Mouse (Mus musculus) intestine, embryonic 15.5 days (tissue): ENCODE data around the gene Rab3il1. TPM values are rescaled to one million over a fixed set of nuclear protein-coding genes. Genes with fewer than 3 reads are reported as not detected.

Experiments
- ATAC-seq: fragments of 200-750 bp; cut with Nextera tagmentation; 2 replicates; pipeline ENCODE4 v1.8.0; 2017; ENCODE audit warnings: moderate TSS enrichment, moderate library complexity
- H3K27ac ChIP-seq: fragments of 300-500 bp; sonication (generic); 2 replicates; pipeline ENCODE4 v1.5.1; 2015; ENCODE audit warnings: mild to moderate bottlenecking, inconsistent platforms
- H3K27me3 ChIP-seq: fragments of 300-500 bp; sonication (generic); replicated peaks from 2 replicates; pipeline ENCODE4 v1.6.1; 2015; ENCODE audit warnings: inconsistent platforms
- H3K36me3 ChIP-seq: fragments of 300-500 bp; sonication (generic); 2 replicates; pipeline ENCODE4 v1.6.1; 2015; ENCODE audit warnings: inconsistent platforms
- H3K4me1 ChIP-seq: fragments of 300-500 bp; sonication (generic); replicated peaks from 2 replicates; pipeline ENCODE4 v1.6.1; 2015; ENCODE audit warnings: inconsistent platforms
- H3K4me2 ChIP-seq: fragments of 300-500 bp; sonication (generic); replicated peaks from 2 replicates; pipeline ENCODE4 v1.6.1; 2015; ENCODE audit warnings: mild to moderate bottlenecking, inconsistent platforms
- H3K4me3 ChIP-seq: fragments of 300-500 bp; sonication (generic); replicated peaks from 2 replicates; pipeline ENCODE4 v1.5.1; 2015; ENCODE audit warnings: inconsistent platforms
- H3K9ac ChIP-seq: fragments of 300-500 bp; sonication (generic); 2 replicates; pipeline ENCODE4 v1.6.1; 2015; ENCODE audit warnings: inconsistent platforms
- H3K9me3 ChIP-seq: fragments of 300-500 bp; sonication (generic); 2 replicates; pipeline ENCODE4 v1.6.1; 2016; ENCODE audit warnings: inconsistent platforms
- WGBS: fragments of 180-500 bp; shearing (Covaris S2); methylation state at CpG from one replicate; pipeline ENCODE4 v1.1.7; 2015; 5-methylcytosine and 5-hydroxymethylcytosine counted together
- polyA plus RNA-seq: library from polyadenylated mRNA; unstranded; fragments of >200 nt; fragmentation: Nextera tagmentation; extraction: Ambion mirVana; gene quantifications from 2 replicates; pipeline ENCODE4 v1.2.1, GENCODE M21; 2015

Gene Rab3il1
- polyA plus RNA-seq, result 34.7 and 35.0 TPM in 2 replicates

DNA sequence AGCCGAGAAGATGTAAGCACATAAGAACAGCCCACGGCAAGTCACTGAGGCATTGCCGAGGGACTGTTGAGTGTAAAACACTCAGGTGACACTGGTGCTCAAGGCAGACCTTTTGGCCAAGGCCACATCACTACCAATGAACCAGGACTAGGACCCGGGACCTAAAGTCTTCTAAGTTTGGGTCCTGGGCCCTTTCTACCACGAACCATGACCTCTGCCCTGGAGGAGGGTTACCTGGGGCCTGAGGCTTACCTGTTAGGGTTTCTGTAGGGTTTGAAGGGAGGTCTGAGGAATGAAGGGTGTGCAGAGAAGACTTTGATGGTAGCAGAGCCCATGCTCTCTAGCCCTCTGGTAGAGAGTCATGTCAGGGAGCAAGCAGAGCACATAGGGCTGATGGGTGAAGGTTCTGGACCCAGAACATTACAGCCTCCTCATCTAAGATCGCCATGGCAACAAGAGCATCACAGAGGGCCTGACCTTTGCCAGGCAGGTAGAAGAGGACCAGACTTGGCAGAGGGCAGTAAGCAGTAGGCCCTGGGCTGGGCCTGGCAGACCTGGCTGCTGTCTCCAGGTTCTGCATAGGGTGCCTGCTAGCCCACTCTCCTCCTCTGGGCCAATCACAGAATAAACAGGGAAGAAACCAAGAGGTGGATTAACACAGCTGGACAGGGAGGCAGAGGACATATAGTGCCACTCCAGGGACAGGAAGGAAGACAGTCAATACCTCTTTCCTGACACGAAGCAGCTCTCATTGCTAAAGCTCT lies at the start of gene Rab3il1, which contains the start of gene Best1:
TSS of gene Rab3il1 (plus strand) at position 464 of the 764 bp plus-strand sequence.
TSS of gene Best1 (minus strand) at position 428 of the 764 bp plus-strand sequence.
- no peaks in the 10 kb centered on the region for H3K36me3 ChIP-seq
- H3K27me3 ChIP-seq, result no peaks in the 10 kb centered on the region
- H3K27ac ChIP-seq, result no peak within 1 kb of the TSS
- no peaks in the 10 kb centered on the region for H3K9me3 ChIP-seq
- ATAC-seq, result no peak
- no peaks in the 10 kb centered on the region for H3K4me1 ChIP-seq
- H3K4me3 ChIP-seq, result no peak within 1 kb of the TSS
- no peak within 1 kb of the TSS for H3K9ac ChIP-seq
- WGBS, result 80% methylated on average over 7 of the region's 7 CpGs
- H3K4me2 ChIP-seq, result no peak within 1 kb of the TSS

DNA sequence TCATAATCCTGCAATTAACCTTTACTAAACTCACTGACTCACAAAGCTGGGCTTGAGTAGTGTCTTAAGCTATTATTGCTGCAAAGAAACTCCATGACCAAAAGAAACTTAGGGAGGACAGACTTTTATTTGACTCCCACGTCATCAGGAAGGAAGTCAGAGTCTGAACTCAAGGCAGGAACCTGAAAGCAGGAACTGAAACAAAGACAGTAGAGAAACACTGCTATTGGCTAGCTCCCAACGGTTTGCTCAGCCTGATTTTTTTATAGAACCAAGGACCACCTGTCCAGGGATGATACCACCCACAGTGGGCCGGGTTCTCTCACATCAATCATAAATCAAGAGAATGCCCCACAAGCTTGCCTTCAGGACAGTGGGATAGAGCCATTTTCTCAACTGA lies 49.1 kb upstream of the Rab3il1 start:
- 67% methylated on average over 3 of the region's 3 CpGs for WGBS
- no peak overlapping the region for H3K27ac ChIP-seq
- H3K4me3 ChIP-seq, result no peak overlapping the region
- H3K27me3 ChIP-seq, result no peaks in the 10 kb centered on the region
- H3K4me2 ChIP-seq, result no peak overlapping the region
- no peaks in the 10 kb centered on the region for H3K9me3 ChIP-seq
- peaks cover 11% of the 10 kb centered on the region for H3K4me1 ChIP-seq
- H3K9ac ChIP-seq, result no peak overlapping the region
- ATAC-seq, result no peak
- H3K36me3 ChIP-seq, result no peaks in the 10 kb centered on the region

GRCm38 (mm10) chr19:9952912-9953311 lies 48.6 kb upstream of the Rab3il1 start:
- H3K9me3 ChIP-seq, result no peaks in the 10 kb centered on the region
- WGBS, result 74% methylated on average over 3 of the region's 3 CpGs
- no peak overlapping the region for H3K4me3 ChIP-seq

DNA sequence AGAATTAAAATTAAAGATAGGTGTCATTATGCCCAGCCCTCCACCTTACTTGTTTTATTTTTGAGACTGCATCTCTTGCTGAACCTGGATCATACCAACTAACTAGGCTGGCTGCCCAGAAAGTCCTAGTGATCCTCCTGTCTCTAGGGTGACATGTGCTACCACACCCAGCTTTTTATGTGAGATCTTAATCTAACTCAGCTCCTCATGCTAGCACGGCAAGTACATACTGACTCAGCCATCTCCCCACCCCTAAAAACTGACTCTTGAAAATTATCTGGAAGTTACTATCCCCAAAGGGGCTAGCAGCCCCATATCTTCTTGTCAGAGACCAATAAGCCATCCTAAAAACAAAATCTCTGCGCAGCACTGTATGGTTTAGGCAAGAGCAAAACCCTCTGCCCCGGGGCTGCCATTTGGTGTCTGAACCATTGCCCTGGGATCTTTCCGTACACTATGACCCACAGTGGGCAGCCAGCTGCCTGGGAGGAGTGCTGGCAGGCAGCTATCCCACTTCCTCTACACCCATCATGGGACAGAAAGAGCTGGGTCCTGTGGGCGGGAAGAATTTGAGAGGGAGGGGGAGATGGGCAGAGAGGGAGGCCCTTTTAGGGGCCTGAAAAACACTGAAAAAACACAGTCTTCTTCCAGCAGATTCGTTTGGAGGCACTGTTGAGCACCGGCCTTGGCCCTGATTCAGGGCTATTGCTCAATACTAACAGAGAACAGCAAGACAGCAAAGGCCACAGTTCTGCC lies 47.2 kb upstream of the Rab3il1 start:
- no peaks in the 10 kb centered on the region for H3K36me3 ChIP-seq
- peak overlapping the region; percentile 21; the same call in 1 of the 2 replicates for H3K9ac ChIP-seq
- H3K4me1 ChIP-seq, result peaks cover 11% of the 10 kb centered on the region
- H3K27ac ChIP-seq, result peak overlapping the region; percentile 89
- peak overlapping the region; percentile 9; the same call in 1 of the 2 replicates for H3K4me3 ChIP-seq
- WGBS, result 25% methylated on average over 7 of the region's 7 CpGs
- peak overlapping the region; percentile 48 for H3K4me2 ChIP-seq
- no peaks in the 10 kb centered on the region for H3K27me3 ChIP-seq
- peak; percentile 93 for ATAC-seq
- H3K9me3 ChIP-seq, result no peaks in the 10 kb centered on the region

More at GRCm38 (mm10) chr19:9952912-9953311, 48.6 kb upstream of the Rab3il1 start:
- Histone ChIP-seq H3K36me3 (no peaks in the 10 kb centered on the region), H3K4me1 (peaks cover 11% of the 10 kb centered on the region), H3K4me2 (no peak overlapping the region), H3K9ac (no peak overlapping the region), H3K27me3 (no peaks in the 10 kb centered on the region), H3K27ac (no peak overlapping the region)
- no peak for ATAC-seq

DNA sequence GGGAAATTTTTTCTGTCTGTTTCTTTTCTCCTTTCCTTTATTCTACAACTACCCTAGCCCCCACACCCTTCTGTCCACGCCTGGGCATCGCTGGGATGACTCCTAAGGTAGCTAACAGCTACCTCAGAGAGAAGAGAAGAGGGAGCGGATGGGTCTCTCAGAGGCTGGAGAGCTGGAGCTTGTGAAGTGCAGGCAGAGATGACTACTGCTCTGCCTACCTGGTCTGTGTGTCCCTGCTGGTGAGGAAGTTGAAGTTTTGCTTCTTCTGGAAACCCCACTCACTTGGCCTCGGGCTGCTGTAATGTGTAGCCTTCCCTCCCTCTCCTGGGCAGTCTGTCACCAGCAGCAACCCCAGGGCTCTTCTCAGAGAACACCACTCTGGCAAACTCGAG lies 46.7 kb upstream of the Rab3il1 start:
- peak overlapping the region; percentile 21 for H3K9ac ChIP-seq
- no peaks in the 10 kb centered on the region for H3K9me3 ChIP-seq
- peak overlapping the region; percentile 9; the same call in 1 of the 2 replicates for H3K4me3 ChIP-seq
- WGBS, result 24% methylated on average over 5 of the region's 5 CpGs
- H3K4me2 ChIP-seq, result peak overlapping the region; percentile 48
- H3K27me3 ChIP-seq, result no peaks in the 10 kb centered on the region
- H3K36me3 ChIP-seq, result no peaks in the 10 kb centered on the region
- ATAC-seq, result peak; percentile 64
- peaks cover 11% of the 10 kb centered on the region for H3K4me1 ChIP-seq
- H3K27ac ChIP-seq, result peak overlapping the region; percentile 89

- no peak overlapping the region for H3K9ac ChIP-seq
These were observed 46.0 kb upstream of the Rab3il1 start for GRCm38 (mm10) chr19:9955438-9955837.

DNA sequence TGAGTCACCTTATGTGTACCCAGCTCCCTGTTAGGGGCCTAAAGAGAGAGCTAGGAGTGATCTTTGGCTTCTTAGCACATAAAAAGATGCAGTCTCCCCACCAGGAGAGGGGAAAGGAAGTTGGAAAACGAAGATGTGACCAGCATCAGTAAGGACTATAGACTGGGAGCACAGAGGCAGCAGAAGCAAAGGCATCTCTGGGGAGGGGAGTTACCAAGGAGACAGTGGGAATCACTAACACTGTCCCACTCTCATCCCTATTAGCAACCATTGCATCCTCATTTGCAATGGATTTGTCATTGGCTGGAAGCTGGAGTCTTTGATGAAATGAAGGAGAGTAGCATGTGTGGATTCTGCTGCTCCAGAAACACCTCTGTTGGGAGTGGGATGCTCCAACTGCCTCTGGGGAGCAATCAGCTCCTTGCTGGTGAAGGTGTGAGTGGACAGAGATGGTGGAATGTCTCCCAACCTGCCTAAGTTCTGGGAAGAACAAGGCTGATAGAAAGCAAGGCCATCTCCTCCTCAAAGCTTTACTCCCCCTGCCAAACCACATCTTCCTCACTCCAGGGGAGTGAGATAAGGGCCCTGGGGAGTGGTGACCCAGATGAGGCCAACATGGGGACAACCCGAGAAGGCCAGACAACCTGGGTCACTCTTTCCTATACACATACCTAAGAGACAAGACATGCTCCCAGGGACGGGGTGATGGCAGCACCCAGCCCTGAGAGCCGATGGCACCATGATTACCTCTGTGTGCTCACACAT lies 44.7 kb upstream of the Rab3il1 start:
- H3K27me3 ChIP-seq, result no peaks in the 10 kb centered on the region
- no peak overlapping the region for H3K27ac ChIP-seq
- no peak overlapping the region for H3K4me3 ChIP-seq
- H3K36me3 ChIP-seq, result no peaks in the 10 kb centered on the region
- no peaks in the 10 kb centered on the region for H3K9me3 ChIP-seq
- ATAC-seq, result no peak
- no peak overlapping the region for H3K4me2 ChIP-seq
- 70% methylated on average over 4 of the region's 4 CpGs for WGBS
- peaks cover 11% of the 10 kb centered on the region for H3K4me1 ChIP-seq
- H3K9ac ChIP-seq, result no peak overlapping the region

More at GRCm38 (mm10) chr19:9955438-9955837, 46.0 kb upstream of the Rab3il1 start:
- H3K9me3 ChIP-seq, result no peaks in the 10 kb centered on the region
- H3K36me3 ChIP-seq, result no peaks in the 10 kb centered on the region
- H3K4me2 ChIP-seq, result no peak overlapping the region
- 85% methylated on average over 1 of the region's 1 CpGs for WGBS
- peak overlapping the region; percentile 89; the same call in 1 of the 2 replicates for H3K27ac ChIP-seq
- ATAC-seq, result no peak
- H3K4me1 ChIP-seq, result peaks cover 11% of the 10 kb centered on the region
- no peaks in the 10 kb centered on the region for H3K27me3 ChIP-seq
- H3K4me3 ChIP-seq, result no peak overlapping the region

DNA sequence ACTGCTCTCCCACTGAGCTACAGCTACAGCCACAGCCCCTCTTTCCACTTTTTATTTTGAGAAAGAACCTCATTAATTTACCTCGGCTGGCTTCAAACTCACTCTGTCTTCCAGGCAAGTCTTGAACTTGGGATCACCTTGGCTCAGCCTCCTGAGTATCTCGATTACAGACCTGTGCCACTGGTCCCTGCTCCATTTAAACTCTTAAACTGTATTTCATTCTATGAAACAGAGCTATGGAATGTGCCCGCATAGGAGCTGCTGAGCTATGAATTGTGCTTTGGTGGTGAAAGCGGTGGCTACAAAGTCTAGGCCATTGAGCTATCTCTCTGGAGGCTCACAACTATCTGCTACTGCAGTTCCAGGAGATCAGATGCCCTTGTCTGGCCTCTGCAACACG lies 43.5 kb upstream of the Rab3il1 start:
- Histone ChIP-seq H3K27ac (no peak overlapping the region), H3K4me3 (no peak overlapping the region), H3K4me2 (no peak overlapping the region), H3K9me3 (no peaks in the 10 kb centered on the region), H3K4me1 (peaks cover 11% of the 10 kb centered on the region), H3K27me3 (no peaks in the 10 kb centered on the region), H3K36me3 (no peaks in the 10 kb centered on the region), H3K9ac (no peak overlapping the region)
- no peak for ATAC-seq
- WGBS, result 91% methylated on average over 5 of the region's 5 CpGs

GRCm38 (mm10) chr19:9960769-9961168 lies 40.7 kb upstream of the Rab3il1 start:
- Histone ChIP-seq H3K9me3 (no peaks in the 10 kb centered on the region), H3K4me3 (no peak overlapping the region), H3K9ac (no peak overlapping the region), H3K27me3 (no peaks in the 10 kb centered on the region), H3K27ac (no peak overlapping the region), H3K4me1 (peaks cover 6% of the 10 kb centered on the region; the same call in 1 of the 2 replicates), H3K36me3 (no peaks in the 10 kb centered on the region), H3K4me2 (no peak overlapping the region)
- ATAC-seq, result no peak
- 81% methylated on average over 5 of the region's 5 CpGs for WGBS

DNA sequence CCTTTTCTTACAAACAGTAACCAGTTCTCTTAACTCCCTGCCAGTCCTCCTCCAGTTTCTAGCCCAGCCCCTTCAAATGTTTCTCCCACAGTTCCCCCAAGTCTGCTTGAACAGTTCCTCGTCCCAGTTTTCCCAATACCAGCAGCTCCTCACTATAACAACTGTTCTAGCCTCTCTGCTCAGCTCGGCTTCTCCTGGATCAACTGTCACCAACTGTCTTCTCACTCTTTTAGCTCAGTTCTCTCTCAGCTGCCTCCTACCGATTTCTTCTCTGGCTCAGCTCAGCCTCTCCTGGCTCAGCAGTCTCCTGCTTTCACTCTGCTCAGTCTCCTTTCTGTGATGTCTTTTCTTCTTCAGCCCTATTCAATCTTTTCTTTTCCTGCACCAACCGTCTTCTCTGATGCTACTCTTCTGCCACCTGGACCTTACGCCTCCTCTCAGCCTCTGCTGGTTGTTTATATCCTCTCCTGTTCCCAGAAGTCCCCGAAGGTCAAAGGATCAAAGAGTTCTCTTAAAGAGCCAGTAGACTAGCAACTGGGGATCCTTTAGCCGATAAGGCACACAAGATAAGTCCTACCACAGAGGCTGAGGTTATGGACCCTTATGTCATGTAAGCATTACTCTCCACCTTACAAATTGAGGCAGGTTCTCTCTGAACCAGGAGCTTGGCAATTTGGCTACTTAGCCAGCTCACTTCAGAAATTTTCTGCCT lies 37.1 kb upstream of the Rab3il1 start:
- ATAC-seq, result no peak
- no peak overlapping the region for H3K27ac ChIP-seq

GRCm38 (mm10) chr19:9966096-9966867 lies 35.2 kb upstream of the Rab3il1 start:
- Histone ChIP-seq H3K4me1 (peaks cover 9% of the 10 kb centered on the region; the same call in 1 of the 2 replicates), H3K9ac (no peak overlapping the region), H3K36me3 (no peaks in the 10 kb centered on the region), H3K27me3 (no peaks in the 10 kb centered on the region), H3K4me3 (no peak overlapping the region), H3K9me3 (no peaks in the 10 kb centered on the region), H3K4me2 (no peak overlapping the region), H3K27ac (no peak overlapping the region)
- ATAC-seq, result peak; percentile 81
- 51% methylated on average over 2 of the region's 2 CpGs for WGBS

More for the DNA sequence above, 37.1 kb upstream of the Rab3il1 start:
- Histone ChIP-seq H3K27me3 (no peaks in the 10 kb centered on the region), H3K4me1 (peaks cover 9% of the 10 kb centered on the region; the same call in 1 of the 2 replicates), H3K4me2 (peak overlapping the region; percentile 14; the same call in 1 of the 2 replicates), H3K9ac (no peak overlapping the region), H3K9me3 (no peaks in the 10 kb centered on the region), H3K36me3 (no peaks in the 10 kb centered on the region), H3K4me3 (no peak overlapping the region)
- 21% methylated on average over 7 of the region's 7 CpGs for WGBS
